Mouse (Mus musculus): ENCODE data around the gene 5330417H12Rik.

5330417H12Rik gene

GRCm38 (mm10) chr7:107595426-107595825 is 29.5 kb downstream of the 5330417H12Rik start:
- POLR2A ChIA-PET: interaction anchor here in 3 of 4 experiments (0.6 to 4.1 kb wide), 60 partner anchors 8 to 1923 kb away, joined by 3 to 52 read pairs (median 5); partner anchors contain the start of genes Rbmxl2 (in 3 of the 3), Syt9 (in 2 of the 3), Cyb5r2 (in 1 of the 3) and Olfml1 (in 1 of the 3)
- CTCF ChIA-PET: interaction anchor here in 3 of 4 experiments (0.6 to 2.0 kb wide), 14 partner anchors 12 to 163 kb away, joined by 3 to 12 read pairs (median 4); partner anchors contain the start of gene Cyb5r2 (in 1 of the 3)

- ChIA-PET CTCF (interaction anchor here (0.6 to 2.0 kb wide), 25 partner anchors 10 to 386 kb away, joined by 3 to 12 read pairs (median 3); partner anchors contain the start of genes Cyb5r2 (in 1 of the 4) and Rbmxl2 (in 1 of the 4)), POLR2A (interaction anchor here in 3 of 4 experiments (0.6 to 4.1 kb wide), 76 partner anchors 8 to 1924 kb away, joined by 3 to 52 read pairs (median 5); partner anchors contain the start of genes Rbmxl2 (in 3 of the 3), Syt9 (in 2 of the 3), Cyb5r2 (in 1 of the 3) and Ilk (in 1 of the 3))
Measured at GRCm38 (mm10) chr7:107594857-107595402, 30.0 kb downstream of the 5330417H12Rik start, which contains the start of gene Ppfibp2. Gene Ppfibp2, plus strand, starts transcription at chr7:107595207.

- CTCF ChIA-PET: interaction anchor here (0.6 to 2.0 kb wide), 30 partner anchors 11 to 385 kb away, joined by 3 to 12 read pairs (median 4); partner anchors contain the start of genes Cyb5r2 (in 1 of the 4) and Rbmxl2 (in 1 of the 4)
- POLR2A ChIA-PET: interaction anchor here (0.5 to 4.1 kb wide), 83 partner anchors 9 to 1924 kb away, joined by 3 to 52 read pairs (median 5); partner anchors contain the start of genes Rbmxl2 (in 3 of the 4), Syt9 (in 2 of the 4), Cyb5r2 (in 1 of the 4) and Ilk (in 1 of the 4)
Measured at GRCm38 (mm10) chr7:107594325-107594856, 30.6 kb downstream of the 5330417H12Rik start.

GRCm38 (mm10) chr7:107593904-107594303 is 31.1 kb downstream of the 5330417H12Rik start:
- CTCF ChIA-PET: interaction anchor here (0.6 to 2.0 kb wide), 30 partner anchors 11 to 1914 kb away, joined by 3 to 12 read pairs (median 4); partner anchors contain the start of genes Cyb5r2 (in 1 of the 4) and Rbmxl2 (in 1 of the 4)

GRCm38 (mm10) chr7:107592641-107593040 is 32.3 kb downstream of the 5330417H12Rik start:
- ChIA-PET POLR2A (interaction anchor here in 2 of 4 experiments (1.1 to 4.1 kb wide), 4 partner anchors 9 to 39 kb away, joined by 3 to 52 read pairs (median 17); no protein-coding TSS in a partner anchor), CTCF (no interaction called here)

More at GRCm38 (mm10) chr7:107593904-107594303, 31.1 kb downstream of the 5330417H12Rik start:
- POLR2A ChIA-PET: interaction anchor here (0.5 to 4.1 kb wide), 70 partner anchors 9 to 1858 kb away, joined by 3 to 52 read pairs (median 5); partner anchors contain the start of genes Rbmxl2 (in 3 of the 4), Syt9 (in 2 of the 4), Cyb5r2 (in 1 of the 4) and Ilk (in 1 of the 4)

GRCm38 (mm10) chr7:107574276-107574675 is 50.7 kb downstream of the 5330417H12Rik start:
- CTCF ChIA-PET: interaction anchor here in 3 of 4 experiments (0.6 to 1.2 kb wide), 4 partner anchors 9 to 359 kb away, joined by 3 to 9 read pairs (median 4); no protein-coding TSS in a partner anchor
- POLR2A ChIA-PET: interaction anchor here in 1 of 4 experiments (0.5 to 0.8 kb wide), 2 partner anchors 20 to 76 kb away, joined by 3 to 5 read pairs; no protein-coding TSS in a partner anchor

All from embryonic stem cell, embryonic (primary cell).